Mouse (Mus musculus) liver, embryonic 14.5 days (tissue): ENCODE measurements around the gene Asb18.

Source experiments
- CTCF ChIP-seq: IDR thresholded peaks from 2 replicates; pipeline ENCODE4 v1.5.1; 2016; ENCODE audit warnings: antibody characterized with exemption, low read depth, control low read depth
- EP300 ChIP-seq: IDR thresholded peaks from 2 replicates; pipeline ENCODE4 v1.6.1; 2016; ENCODE audit warnings: antibody characterized with exemption, low read depth

GRCm38 (mm10) chr1:89959393-89959792 is 55.1 kb downstream of the Asb18 start:
- TF ChIP-seq CTCF (no peak), EP300 (no peak)
